Mouse (Mus musculus): ENCODE data around the gene Sgsm1.

The Sgsm1 gene

DNA sequence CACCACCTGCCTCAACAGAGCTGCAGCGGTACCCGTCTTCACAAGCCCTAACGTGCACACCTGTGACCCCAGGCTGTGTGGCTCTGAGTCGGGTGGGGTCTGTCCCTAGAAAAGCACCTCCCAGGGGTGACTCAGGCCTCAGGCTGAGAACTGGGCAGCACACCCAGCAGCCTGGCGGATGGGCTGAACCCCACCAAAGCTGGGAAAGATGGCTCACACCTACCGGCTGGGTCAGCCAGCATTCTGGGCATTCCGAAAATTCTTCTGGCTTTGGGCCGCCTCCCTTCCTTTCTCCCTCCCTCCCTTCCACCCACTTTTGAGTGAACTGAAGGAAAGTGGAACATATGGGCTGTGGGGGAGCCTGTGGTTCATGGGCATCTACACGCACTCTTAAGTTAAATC lies 95.0 kb downstream of the Sgsm1 start:
- 56% methylated on average over 9 of the region's 9 CpGs for WGBS

DNA sequence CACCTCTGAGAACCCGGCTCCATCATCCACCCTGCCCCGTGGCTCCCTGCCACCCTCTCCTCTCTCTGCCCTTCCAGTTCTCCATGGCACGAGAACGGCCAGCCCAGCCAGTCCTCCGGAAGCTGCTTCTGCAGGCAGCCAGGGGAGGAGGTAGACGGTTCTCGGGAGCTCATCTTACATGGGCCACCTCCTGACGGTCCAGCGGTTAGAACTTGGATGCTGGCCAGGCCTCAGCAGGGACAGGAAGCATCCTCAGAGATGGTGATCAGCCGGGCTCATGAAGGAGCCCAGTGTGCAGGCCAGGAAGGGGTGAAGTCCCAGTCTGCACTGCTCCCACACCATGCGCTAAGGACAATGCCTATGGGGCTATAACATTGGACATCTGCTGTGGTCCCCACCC lies 96.1 kb downstream of the Sgsm1 start:
- 58% methylated on average over 11 of the region's 11 CpGs for WGBS

DNA sequence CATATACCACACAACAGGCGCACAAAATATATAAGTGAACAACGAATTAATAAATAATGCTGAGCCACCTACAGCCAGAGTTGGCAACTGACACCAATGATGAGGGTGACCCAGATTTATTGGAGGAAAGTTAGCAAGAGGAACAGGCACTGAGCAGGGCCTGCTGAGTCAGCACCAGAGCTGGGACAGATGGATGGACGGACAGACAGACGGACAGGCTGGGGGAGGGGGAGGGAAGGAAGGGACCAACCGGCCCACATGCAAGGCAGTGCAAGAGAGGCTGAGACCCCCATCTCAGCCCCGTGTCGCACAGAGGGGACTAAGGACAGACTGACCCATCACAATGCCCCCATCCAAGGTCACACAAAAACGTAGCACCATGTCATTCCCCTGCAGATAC lies 96.5 kb downstream of the Sgsm1 start:
- WGBS: 79% methylated on average over 8 of the region's 8 CpGs

DNA sequence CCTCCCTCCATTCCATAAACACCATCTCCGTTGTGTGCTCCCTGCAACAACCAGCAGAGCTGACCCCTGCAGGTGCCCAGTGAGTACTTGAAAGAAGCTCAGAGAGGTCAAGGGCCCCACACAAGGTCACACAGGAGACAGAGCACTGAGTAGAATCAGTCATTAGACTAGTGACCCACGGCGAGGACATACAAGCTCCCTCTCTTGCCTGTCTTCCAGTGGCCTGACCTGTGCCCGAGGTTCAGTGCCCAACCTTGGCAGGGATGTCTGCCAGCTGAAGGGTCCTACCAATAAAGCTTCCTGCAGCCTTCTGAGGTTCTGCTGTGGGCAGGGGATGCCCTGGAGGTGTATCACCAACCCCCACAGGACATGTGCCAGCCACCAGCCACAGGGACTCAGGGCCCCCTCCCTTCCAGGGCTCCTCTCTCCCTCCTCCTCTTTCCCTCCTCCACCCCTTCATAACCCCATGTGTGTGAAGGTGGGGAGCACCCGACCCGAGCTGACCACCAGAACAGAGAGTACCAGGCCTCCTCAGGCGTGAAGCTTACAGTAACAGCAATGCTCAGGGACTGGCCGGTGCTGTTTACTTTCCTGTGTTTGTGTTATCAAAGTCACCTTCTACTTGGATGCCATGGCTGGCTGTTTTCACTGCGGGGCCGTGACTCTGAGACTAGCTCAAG lies 98.3 kb downstream of the Sgsm1 start:
- 80% methylated on average over 10 of the region's 10 CpGs for WGBS

DNA sequence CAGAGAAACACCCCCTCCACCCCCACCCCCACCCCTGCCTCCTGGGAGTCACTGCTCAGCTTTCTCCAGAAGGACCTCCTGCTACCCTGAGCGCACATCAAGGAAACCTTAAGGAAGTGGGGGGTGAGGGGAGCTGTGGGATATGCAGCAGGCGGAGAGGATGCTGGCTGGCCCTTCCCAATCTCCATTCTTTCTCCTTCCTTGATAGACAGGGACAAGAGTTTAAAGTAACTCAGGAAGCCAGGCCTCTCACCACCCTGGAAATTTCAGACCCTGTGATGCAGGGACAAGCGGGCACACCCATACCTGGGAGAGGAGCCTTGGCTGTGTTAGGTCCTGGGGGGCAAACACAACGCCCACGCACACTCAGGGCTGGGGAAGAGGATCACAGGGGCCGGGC lies 100.3 kb downstream of the Sgsm1 start:
- 77% methylated on average over 6 of the region's 6 CpGs for WGBS

DNA sequence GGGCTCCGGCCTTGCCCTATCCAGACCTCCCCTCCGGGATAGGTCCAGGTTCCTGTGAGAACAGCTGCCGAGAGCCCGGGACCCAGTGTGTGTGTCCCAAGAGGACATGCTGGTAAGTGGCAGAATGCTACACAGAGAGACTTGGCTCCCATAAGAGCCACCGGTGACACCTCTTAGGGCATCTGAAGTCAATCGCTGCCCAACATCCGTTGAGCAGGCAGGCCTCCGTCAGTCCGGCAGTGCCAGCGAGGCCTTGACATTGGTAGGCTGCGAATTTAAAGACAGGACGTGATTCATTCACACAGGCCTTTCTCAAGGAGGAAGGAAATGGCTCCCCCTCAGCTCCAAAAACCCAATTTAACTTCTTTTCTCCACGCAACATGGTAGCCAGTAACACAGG lies 100.7 kb downstream of the Sgsm1 start:
- WGBS: 77% methylated on average over 13 of the region's 13 CpGs

DNA sequence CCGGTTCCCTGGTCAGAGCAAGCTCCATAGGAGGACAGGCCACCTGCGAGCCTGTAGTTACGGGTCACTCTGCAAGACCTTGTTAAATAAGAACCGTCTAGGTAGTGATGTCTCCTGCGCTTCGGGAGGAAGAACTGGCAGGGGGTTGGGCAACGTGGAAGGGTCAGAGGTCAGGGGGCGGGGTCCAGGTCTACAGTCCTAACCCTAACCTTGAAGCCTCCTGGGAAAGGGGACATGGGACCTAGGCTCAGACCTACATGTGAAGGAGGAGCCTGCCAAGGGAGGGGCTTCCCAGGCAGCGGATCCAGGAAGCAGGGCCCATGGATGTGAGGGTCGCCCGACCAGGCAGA lies 101.2 kb downstream of the Sgsm1 start:
- WGBS: 57% methylated on average over 11 of the region's 11 CpGs

DNA sequence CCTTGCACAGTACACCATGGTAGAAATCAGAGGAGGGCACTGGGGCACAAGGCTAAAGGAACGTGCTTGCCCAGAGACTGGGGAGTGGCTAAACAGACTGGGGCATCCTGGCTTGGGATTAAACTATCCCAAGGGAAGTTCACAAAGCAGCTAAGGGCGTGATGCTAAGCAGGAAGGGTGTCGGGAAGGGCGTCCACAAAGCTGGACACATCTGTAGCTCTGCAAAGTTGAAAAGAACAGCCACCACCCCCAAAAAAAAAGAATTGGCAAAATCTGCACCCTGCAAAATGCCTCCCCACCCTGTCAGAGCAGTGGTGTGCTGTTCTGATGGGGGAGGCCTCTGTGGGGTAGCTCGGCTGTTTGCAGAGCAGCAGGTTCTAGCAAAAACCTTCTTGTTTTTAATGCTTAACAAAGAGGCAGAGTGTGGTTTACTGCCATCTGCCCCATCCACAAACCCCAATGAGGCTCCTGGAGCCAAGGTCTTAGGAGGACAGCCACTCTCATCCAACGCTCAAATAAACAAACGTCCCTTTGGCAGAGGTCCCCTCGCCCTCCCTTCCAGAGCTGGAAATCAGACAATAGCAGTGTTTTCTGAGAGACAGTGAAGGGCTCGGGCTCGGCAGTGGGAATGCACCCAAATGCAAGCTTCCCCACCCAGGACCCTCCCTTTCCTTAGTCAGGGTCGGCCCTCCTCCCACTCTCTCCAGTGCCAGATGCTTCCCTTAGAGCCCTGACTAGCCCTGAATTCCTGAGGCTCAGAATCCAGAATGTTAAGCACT lies 101.8 kb downstream of the Sgsm1 start:
- WGBS: 47% methylated on average over 11 of the region's 11 CpGs

DNA sequence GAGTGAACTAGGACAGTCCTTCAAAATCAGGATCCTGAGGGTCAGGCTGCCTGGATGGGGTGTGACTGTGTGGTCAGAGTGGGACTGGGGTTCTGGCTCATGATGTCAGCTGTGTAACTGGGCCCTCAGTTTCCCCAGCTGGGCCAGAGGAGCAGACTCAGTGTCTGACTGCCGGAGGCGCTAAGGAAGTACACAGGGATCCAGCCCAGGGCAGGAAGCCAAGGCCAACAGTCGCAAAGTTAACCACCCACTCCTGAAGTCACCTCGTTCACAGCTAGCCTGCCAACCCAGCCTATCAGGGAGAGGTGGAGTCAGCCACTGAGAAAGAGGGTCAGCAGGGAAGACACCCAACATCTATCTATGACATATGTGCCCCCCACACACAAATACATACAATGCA lies 102.5 kb downstream of the Sgsm1 start:
- 30% methylated on average over 4 of the region's 4 CpGs for WGBS

DNA sequence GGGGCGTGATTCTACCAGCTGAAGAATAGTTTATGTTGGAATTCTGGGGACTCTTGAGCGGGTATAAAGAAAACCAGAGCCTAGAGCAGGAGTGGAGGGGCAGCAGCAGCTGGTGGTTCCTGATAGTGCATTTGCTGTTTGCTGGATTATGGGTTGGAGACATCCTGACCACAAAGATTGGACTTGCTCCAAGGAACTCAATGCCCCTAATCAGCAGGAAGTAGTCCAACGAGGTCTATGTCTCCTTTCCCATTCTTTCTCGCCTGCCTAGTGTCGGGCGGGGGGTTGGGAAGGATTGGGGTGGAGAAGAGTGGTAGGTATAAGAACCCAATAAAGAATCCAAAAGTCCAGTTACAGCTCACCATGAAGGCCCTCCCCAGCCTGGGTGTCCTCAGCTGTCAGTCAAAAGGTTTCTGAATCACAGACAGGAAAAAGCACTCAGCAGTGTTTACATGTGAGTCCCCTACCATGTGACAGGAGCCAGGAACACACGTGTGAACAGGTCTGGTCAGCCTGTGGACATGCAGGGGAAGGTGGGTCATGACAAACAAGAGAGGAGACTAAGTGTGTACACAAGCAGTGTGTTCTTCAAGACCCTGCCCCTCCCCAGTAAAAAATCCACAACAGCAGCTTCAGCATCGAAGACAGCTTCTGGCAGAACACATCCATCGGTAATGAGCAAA lies 103.8 kb downstream of the Sgsm1 start:
- WGBS: 64% methylated on average over 9 of the region's 9 CpGs

DNA sequence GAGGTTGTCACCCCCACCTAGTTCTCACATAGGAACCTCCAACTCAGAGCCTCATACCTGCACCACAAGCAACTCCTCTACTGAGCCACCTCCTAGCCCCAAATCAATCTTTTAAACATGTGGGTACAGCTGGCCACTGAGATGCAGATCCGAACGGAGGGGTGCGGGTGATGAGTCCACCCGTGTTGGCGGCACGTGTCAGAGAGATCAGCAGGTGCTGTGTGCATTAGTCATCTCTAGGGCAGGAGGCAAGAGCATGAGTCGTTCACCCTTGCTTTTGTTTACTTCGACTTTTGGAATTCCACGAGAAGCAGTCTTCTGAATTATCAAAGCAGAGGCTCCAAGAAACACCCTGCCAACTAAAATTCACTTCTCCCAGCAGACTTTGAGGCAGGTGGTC lies 106.4 kb downstream of the Sgsm1 start:
- WGBS: 87% methylated on average over 9 of the region's 9 CpGs

DNA sequence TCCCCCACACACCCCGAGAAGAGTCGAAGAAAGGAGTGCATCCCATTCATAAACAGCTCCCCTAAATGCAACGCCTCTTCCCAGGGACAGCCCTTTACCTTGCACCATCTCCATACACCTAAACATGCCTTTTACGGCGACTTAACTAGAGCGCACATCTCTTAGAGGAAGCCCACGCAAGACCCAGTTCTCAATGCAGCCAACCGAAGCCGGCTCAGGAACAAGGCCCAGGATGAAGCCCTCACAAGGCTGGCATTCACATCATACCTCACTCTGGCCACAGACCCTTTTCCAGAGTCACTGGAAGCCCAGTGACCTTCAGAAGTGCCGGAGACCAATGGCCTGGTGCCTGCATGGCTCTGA lies 110.8 kb downstream of the Sgsm1 start:
- 64% methylated on average over 10 of the region's 10 CpGs for WGBS

DNA sequence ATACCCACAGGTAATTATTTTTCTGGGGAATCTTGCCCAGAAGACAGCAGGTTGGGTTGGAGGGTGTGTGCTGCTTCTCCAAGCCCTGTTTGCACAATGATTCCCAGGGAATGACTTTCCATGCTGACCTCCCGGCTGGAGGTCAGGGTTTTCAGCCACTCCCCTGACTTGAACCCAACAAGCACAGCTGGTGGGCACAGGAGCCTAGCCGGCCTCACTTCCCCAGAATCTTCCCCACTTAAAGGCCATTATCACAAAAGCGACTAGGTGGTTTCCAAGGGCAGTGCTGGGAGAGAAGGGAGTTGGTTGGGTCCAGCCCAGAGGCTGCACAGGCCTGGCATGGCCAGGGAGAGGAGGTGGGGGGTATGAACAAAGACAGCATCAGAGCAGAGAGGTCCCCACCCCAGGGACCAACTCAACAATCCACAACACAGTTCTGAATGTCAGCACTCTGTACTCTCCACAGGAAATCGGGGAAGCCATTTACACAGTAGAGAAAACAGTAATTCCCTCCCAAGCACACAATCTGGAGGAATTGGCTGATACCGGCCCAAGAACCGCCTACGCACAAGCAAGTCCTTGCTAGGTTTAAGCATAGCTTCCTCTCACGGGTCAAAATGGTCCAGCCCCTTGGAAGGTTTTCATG lies 111.3 kb downstream of the Sgsm1 start:
- WGBS: 39% methylated on average over 8 of the region's 8 CpGs

DNA sequence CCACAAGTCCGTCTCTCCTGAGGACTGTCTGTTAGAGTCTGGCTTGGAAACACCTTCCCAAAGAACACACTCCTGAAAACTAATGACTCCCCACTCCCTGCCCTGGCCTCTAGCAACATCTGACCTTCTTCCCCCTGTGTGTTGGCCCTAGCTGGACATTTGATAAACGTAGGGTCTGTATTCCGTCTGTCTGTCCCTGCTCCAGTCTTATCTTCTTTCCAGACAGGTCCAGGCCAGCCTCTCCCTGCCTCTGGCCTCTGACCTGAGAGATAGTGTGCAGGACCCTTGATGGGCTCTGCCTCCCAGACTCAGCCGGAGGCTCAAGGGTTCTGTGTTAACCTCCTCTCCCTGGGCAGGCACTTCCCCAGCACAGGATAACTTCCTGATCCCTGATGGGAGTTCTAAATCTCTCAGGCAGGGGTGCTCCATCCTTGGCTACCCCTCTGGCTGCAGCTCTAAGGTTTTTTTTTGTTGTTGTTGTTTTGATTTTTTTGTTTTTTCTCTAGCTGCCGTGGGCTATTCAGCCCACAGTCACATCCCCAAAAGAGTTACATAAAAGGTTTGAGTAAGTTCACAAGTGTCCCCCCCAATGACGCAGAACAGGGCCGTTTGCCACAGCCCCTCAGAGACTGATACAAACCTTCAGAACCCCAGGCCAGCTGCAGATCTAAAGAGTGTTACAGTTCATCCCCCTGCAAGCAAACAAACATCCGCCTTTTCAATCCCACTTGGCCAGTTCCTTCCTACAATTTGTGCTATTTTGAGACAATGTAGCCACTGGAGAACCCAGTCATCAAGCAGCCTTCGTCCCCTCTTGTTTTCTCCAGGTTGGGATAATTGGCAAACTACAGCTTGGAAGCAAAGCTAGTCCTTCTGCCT lies 113.4 kb downstream of the Sgsm1 start:
- WGBS: 63% methylated on average over 9 of the region's 9 CpGs

DNA sequence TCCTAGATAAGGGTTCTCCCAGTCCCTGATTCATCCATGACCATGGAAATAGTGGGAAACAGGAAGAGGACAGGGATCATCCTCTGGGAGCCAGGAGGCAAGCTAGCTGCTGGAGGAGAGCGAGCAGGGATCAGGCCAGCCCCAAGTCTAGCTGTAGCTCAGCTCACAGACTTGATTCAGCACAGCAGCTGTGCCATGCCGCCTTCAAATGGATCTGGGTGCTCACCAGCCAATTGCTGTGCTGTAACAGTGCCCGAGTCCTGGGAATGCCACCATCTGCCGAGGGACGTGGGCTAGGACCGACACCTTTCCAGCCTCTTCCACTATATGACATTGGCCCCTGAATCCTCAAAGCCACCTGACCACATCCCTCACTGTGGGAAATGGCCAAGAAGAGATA lies 114.7 kb downstream of the Sgsm1 start:
- 56% methylated on average over 6 of the region's 6 CpGs for WGBS

DNA sequence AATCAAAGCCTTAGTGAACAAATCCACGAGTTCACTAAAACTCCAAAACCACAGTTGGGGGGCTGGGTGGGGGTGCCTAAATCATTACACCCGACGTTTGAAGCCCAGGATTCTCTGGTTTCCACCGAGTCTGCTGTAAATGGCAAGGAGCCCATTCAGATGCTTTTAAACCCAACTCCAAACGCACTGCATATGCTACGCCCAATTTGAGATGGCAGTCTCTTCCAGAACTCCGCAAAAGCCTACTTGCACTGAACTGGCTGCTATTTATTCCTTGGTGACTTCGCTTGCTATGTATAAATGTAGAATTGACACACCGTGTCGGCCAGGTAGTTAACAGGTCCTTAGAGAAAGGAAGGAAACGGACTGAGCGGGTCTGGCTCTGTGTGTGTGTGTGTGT lies 115.1 kb downstream of the Sgsm1 start:
- WGBS: 42% methylated on average over 12 of the region's 12 CpGs

DNA sequence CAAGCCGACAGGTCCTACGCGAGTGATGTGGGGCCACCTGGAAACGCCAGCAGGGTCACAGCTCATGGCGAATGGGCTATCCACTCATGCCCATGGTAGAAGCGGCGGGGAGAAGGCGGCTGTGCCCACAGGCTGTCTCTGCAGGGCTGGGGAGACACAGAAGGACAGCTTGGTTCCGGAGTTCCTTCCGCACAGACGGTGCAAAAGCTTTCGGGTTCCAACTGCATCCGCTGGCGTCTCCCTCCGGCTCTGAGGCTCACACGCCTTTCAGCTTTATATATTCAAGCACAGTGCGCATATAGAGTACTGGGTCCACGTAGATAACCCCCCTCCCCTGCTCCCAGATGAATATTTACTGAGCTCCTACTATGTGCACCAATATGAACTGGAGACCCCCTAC lies 116.8 kb downstream of the Sgsm1 start:
- WGBS: 63% methylated on average over 18 of the region's 18 CpGs

Data from cerebral cortex, adult 2 months (tissue).